Mouse (Mus musculus): ENCODE data around the gene Adora1. TPM values are rescaled to one million over a fixed set of nuclear protein-coding genes. Genes with fewer than 3 reads are reported as not detected.
"Not testable (repeated sequence)": the region's sequence is repeated elsewhere in the genome, so short reads cannot be mapped to it uniquely, and the experiment has no call there.

Gene Adora1
- total RNA-seq (2015; ENCODE audit: low replicate concordance) (not detected in 2 replicates), total RNA-seq (2017; ENCODE audit: low replicate concordance) (not detected in 2 replicates)

GRCm38 (mm10) chr1:134235391-134235921 is at the start of gene Adora1:
Gene Adora1, minus strand, starts transcription at chr1:134235431.
- ATAC-seq (replicated peaks; ENCODE audit: low FRiP score, poor library complexity, severe bottlenecking), result no peak

DNA sequence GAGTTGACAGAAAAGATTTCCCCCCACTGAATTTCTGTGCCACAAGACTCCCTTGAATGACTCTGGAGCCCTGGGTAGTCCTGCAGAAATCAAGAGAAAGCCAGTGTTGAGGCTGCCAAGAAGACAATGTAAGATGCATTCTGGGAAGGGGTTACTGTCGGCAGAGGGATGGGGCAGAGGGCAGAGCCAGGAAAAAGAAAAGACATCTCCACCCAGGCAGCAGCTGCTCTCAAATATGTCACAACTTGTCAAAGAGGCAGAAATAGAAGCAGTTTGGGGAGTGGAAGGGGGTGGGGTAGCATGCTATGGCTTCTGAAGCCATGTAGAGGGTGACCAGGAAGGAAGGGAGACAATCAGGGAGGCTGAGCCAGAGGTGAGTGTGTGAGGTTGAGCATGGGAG is 47.9 kb upstream of the Adora1 start:
- ATAC-seq (replicated peaks; ENCODE audit: low FRiP score, poor library complexity, severe bottlenecking), result no peak

DNA sequence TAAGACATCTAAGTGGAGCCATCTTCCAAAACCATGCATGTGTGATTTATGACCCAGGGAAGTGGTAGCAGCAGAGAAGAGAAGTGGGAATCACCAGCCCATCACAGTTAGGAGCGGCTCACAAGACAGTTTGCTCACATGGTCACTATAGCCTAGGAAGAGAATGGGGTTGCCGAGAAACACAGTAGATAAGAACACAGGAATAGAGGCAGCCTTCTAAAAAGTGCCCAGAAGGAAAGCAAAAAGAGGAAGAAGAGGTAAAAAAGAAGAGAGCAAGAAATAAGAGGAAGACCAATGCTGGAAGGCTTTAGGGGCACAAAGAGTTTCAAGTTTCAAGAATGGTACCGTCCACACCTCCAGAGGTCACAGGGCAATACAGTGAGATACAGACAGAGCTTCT is 47.1 kb upstream of the Adora1 start:
- ATAC-seq (replicated peaks; ENCODE audit: low FRiP score, poor library complexity, severe bottlenecking), result no peak

GRCm38 (mm10) chr1:134281563-134281962 is 46.3 kb upstream of the Adora1 start:
- ATAC-seq (replicated peaks; ENCODE audit: low FRiP score, poor library complexity, severe bottlenecking), result no peak

DNA sequence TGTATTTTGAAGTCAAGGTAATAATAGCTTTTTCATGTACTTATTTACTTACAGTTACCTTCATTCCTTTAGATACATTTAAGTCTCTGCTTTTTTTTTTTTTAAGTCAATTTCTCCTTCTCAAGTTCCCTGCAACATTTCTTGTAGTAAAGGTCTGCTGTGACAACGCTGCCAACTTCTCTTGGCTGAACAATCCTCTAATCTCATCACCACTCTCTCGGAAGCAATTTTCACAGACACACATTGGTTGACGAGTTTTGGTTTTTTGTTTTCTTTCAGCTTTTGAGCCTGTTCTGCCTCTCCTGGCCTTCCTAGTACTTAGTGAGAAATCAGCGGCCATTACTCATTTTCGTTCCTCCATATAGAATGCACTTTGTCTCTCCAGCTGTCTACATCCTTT is 44.9 kb upstream of the Adora1 start:
- no peak for ATAC-seq (replicated peaks; ENCODE audit: low FRiP score, poor library complexity, severe bottlenecking)

DNA sequence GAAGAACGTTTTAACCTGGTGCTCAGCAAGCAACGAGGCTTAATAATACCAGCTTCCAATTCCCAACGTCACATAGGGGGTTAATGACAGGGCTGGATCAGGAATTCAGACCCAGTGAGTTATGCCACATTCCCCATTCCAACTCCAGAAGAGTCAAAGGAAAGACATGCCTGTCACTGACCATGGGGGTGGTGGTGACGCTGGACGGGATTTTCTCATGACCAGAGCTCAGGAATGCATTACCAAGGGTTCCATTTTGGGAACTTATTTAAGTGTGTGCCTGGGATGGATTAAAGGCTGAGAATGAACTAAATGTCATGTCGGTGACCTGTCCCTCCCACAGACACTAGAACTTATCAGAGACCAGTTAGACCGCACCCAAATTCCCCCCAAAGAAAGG is 41.6 kb upstream of the Adora1 start:
- ATAC-seq (replicated peaks; ENCODE audit: low FRiP score, poor library complexity, severe bottlenecking), result no peak

DNA sequence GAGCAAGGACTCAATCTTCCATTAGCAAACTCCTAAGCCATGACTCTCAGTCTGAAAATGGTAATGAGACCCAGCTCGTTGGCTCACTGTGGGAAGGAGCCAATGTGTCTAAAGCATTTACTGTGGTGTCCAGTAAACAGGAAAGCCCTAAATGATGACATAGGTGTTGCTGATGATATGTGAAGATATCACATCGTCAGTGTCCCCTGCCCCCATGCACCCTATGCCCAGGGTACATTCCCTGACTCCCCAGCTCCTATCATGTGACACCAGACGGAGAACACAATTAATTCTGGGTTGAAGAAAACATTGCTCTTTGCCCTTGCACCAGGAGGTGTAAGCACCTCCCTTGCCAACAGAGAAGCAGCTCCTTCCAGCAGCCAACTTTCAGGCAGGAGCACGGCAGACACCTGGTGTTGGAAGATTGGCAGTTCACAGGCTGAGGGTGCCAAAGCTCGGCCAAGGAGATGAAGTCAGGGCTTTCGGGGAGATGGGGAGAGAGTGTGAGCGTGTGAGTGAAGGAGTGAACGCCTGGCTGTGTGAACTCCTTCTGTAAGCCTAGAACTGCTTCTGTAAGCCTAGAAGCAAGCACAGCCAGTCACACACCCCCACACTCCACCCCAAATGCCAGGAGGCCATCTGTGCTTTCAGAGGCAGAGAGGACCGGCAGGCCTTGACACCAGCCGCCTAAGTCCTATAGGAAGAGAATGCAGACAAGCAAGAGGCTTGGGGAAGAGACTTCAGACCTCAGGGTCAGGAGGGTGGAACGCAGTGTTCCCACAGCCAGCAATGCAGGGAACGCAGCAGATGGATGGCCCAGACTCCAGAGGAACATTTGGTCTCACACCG is 40.6 kb upstream of the Adora1 start:
- no peak for ATAC-seq (replicated peaks; ENCODE audit: low FRiP score, poor library complexity, severe bottlenecking)

DNA sequence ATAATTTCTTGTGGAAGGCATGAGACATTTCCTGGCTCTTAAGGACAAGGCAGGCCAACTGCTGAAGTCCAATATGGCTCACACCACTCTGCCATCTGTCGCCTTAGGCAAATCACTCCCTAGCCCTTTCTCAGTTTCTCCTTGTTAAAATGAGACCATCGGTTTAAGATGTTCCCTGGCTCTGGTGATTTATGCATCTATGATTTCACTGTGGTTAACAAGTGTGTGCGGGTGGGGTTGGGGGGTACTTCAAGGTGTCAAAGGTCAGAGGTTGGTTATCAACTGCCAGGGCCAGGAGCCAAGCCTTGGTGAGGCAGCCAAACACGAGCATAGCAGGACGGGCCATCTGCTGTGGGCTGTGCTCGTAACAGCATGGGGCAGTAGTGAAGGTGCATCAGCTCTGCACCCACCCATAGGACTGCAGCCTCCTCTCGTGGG is 39.3 kb upstream of the Adora1 start:
- ATAC-seq (replicated peaks; ENCODE audit: low FRiP score, poor library complexity, severe bottlenecking), result no peak

DNA sequence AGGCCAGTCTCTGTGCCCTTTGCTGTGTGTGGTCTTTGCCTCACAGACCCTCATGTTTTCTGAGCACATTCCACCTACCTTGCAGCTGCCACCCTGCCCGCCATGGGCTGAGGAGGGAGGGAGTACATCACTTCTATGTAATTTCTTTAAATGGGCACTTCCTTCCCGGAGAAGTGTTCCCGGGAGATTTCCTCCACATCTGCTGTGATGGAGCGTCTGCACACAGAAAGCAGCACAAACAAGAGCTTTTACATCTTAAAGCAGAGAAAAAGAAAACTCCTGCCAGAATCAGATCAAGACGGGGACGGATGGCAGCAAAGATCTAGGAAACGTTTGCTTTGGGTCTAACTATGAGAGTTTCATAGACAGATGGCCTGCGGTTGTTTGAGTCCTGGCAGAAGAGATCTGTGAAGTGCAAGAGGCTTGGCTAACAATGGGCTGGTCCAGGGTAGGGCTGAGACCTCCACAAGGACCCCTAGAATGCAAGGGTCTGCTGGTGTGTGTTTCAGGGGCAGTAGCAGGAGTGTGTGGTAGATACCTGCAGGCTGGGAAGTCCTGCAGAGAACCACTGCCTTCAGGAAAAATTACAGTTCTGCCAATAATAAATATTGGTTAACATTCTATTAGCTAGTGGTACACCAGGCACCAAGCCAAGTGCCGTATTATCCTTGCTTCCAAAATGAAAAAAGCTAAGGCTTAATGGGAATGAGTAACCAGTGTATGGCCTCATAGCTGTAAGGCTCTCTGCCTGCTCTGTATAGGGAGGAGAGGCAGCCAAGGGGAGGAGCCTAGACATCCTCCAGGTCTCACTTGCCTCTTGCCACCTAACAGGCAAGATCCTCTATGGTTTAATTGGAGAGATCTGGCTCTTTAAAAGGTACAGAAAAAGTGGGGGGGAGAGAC is 38.5 kb upstream of the Adora1 start:
- no peak for ATAC-seq (replicated peaks; ENCODE audit: low FRiP score, poor library complexity, severe bottlenecking)

- ATAC-seq (replicated peaks; ENCODE audit: low FRiP score, poor library complexity, severe bottlenecking), result no peak
Observed at GRCm38 (mm10) chr1:134272754-134273250, 37.6 kb upstream of the Adora1 start.

DNA sequence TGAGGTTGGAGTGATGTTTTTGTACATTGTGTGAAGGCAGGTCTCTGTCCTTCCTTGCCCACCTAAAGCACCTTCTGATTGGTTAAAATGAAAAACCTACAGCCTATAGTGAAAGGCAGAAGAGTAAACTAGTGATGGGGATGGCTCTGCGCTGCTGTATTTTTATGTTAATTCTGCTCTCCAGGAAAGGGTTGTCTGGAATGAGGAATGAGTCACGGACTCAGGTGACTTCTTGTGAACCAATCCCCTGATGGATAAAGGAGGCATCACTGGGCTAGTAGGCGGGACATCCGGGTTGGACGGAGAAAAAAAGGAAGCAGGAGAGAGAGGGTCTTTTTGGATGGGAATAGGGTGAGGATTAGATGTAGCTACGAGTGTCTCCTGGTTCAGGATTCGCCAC is 34.8 kb upstream of the Adora1 start:
- ATAC-seq (replicated peaks; ENCODE audit: low FRiP score, poor library complexity, severe bottlenecking), result no peak

DNA sequence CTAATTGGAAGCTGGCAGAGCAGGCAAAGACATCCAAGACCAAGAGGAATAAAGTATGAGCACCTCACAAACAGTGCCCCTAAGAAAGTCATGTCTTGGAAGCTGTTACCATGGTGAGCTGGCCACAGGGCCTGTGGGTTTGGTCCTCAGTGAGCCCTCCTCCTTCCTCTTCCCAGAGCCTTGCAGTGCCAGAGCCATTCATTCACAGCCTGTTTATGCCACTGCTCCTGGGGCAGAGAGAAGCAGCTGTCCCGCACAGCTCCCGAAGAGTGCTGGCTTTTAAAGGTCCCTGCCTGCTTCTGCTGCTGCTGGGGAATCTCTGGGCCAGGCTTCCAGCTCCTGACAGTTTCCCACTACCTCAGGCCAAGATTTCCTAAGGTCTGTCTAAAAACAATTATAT is 30.6 kb upstream of the Adora1 start:
- ATAC-seq (replicated peaks; ENCODE audit: low FRiP score, poor library complexity, severe bottlenecking), result no peak

- no peak for ATAC-seq (replicated peaks; ENCODE audit: low FRiP score, poor library complexity, severe bottlenecking)
Observed at GRCm38 (mm10) chr1:134264341-134264740, 29.1 kb upstream of the Adora1 start.

- ATAC-seq (replicated peaks; ENCODE audit: low FRiP score, poor library complexity, severe bottlenecking), result not testable (repeated sequence)
Observed at GRCm38 (mm10) chr1:134249681-134250080, 14.4 kb upstream of the Adora1 start.

DNA sequence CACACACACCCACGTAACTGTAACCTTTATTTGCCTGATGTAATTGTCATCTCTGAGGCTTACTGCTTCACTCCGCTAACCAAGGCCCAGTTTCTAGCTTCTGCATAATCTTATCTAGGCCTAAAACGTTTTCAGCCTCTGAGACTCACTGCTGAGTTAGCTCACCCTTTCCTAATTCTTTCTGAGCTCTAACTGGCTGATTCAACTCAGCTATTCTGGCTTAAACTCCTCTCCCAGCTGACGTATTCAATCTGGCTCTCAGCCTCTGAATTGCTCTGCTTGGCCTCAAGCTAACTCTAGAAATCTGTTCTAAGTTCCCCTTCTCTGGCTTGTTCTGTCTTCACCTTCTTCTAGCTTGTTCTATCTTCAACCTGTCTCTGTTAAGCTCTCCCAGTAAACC is 11.4 kb upstream of the Adora1 start:
- ATAC-seq (replicated peaks; ENCODE audit: low FRiP score, poor library complexity, severe bottlenecking), result no peak

- no peak; the same call in 1 of the 2 replicates for ATAC-seq (replicated peaks; ENCODE audit: low FRiP score, poor library complexity, severe bottlenecking)
Observed at GRCm38 (mm10) chr1:134245004-134245717, 9.9 kb upstream of the Adora1 start.

GRCm38 (mm10) chr1:134243948-134244914 is 9.0 kb upstream of the Adora1 start:
- ATAC-seq (replicated peaks; ENCODE audit: low FRiP score, poor library complexity, severe bottlenecking), result 0 out of 2 replicates have a peak, but pooled peaks have one; percentile 51

- no peak for ATAC-seq (replicated peaks; ENCODE audit: low FRiP score, poor library complexity, severe bottlenecking)
Observed at GRCm38 (mm10) chr1:134243505-134243904, 8.3 kb upstream of the Adora1 start.
